Mouse (Mus musculus) ES-E14 (cell line): ENCODE results near the gene Magi1. TPM values are rescaled to one million over a fixed set of nuclear protein-coding genes. Genes with fewer than 3 reads are reported as not detected.

Experiments
- DNase-seq: peaks from one replicate; pipeline ENCODE4 v3.0.0-alpha.2; 2013; ENCODE audit warnings: low read depth, low spot score
- H3K27ac ChIP-seq: 2 replicates; pipeline ENCODE4 v1.5.1; 2012; ENCODE audit warnings: low read depth, mild to moderate bottlenecking, low read length, moderate library complexity, mixed read lengths; ENCODE audit not compliant: poor library complexity, insufficient read depth, severe bottlenecking
- H3K36me3 ChIP-seq: 2 replicates; pipeline ENCODE4 v1.6.1; 2012; ENCODE audit warnings: mild to moderate bottlenecking, low read length, moderate library complexity, mixed read lengths; ENCODE audit not compliant: control insufficient read depth, poor library complexity, insufficient read depth, severe bottlenecking
- H3K4me1 ChIP-seq, 2 experiments: fragments of 150-350 bp in 1 of 2; sonication (generic) in 1 of 2; 2 replicates each; pipeline ENCODE4 v1.6.1; 2012; ENCODE audit warnings: low read length in 2 of 2, mild to moderate bottlenecking in 1 of 2, mixed read lengths in 1 of 2; ENCODE audit not compliant: control insufficient read depth in 2 of 2, insufficient read depth in 2 of 2, poor library complexity in 1 of 2
- H3K4me3 ChIP-seq, 2 experiments: fragments of 150-350 bp in 1 of 2; sonication (generic) in 1 of 2; 2 replicates each; pipeline ENCODE4 v1.5.1; 2012; ENCODE audit warnings: low read length in 2 of 2, low read depth in 1 of 2, mild to moderate bottlenecking in 1 of 2, mixed read lengths in 1 of 2; ENCODE audit not compliant: insufficient read depth in 1 of 2, poor library complexity in 1 of 2, severe bottlenecking in 1 of 2
- H3K9ac ChIP-seq: 2 replicates; pipeline ENCODE4 v1.6.1; 2012; ENCODE audit warnings: low read depth, mild to moderate bottlenecking, low read length, mixed read lengths; ENCODE audit not compliant: poor library complexity, insufficient read depth, severe bottlenecking
- H3K9me3 ChIP-seq: fragments of 150-350 bp; sonication (generic); 2 replicates; pipeline ENCODE4 v1.6.1; 2012; ENCODE audit warnings: low read depth, mild to moderate bottlenecking, low read length; ENCODE audit not compliant: control insufficient read depth, insufficient read depth
- CHD2 ChIP-seq: IDR thresholded peaks from 2 replicates; pipeline ENCODE4 v1.6.1; 2014; ENCODE audit warnings: mild to moderate bottlenecking, low read depth, low read length, inconsistent platforms
- HCFC1 ChIP-seq: IDR thresholded peaks from 2 replicates; pipeline ENCODE4 v1.6.1; 2012; ENCODE audit warnings: low read length, inconsistent platforms, borderline replicate concordance; ENCODE audit not compliant: insufficient read depth
- MAFK ChIP-seq: IDR thresholded peaks from 2 replicates; pipeline ENCODE4 v1.6.1; 2014; ENCODE audit warnings: mild to moderate bottlenecking, low read depth, low read length, inconsistent platforms; ENCODE audit not compliant: insufficient read depth
- ZC3H11A ChIP-seq: IDR thresholded peaks from 2 replicates; pipeline ENCODE4 v1.6.1; 2012; ENCODE audit warnings: low read depth, mild to moderate bottlenecking, inconsistent platforms, low read length, borderline replicate concordance
- ZNF384 ChIP-seq: IDR thresholded peaks from 2 replicates; pipeline ENCODE4 v1.6.1; 2012; ENCODE audit warnings: low read depth, low read length, inconsistent platforms
- in situ Hi-C, 2 experiments: fragments of 600-800 bp; cut with MboI; formaldehyde crosslinking; loops; one replicate each; pipeline ENCODE4 v1.15.1; 2025; ENCODE audit warnings: low sequenced_read_pairs in 2 of 2, inconsistent platforms in 1 of 2; ENCODE audit not compliant: unreplicated experiment in 2 of 2
- total RNA-seq: library from RNA; depleted of rRNA; stranded (reverse); fragments of 300-350 nt; gene quantifications from 2 replicates; pipeline ENCODE4 v1.2.3, GENCODE M21; 2012

Magi1 gene
- total RNA-seq, 1 experiment, result 14.6 TPM

DNA sequence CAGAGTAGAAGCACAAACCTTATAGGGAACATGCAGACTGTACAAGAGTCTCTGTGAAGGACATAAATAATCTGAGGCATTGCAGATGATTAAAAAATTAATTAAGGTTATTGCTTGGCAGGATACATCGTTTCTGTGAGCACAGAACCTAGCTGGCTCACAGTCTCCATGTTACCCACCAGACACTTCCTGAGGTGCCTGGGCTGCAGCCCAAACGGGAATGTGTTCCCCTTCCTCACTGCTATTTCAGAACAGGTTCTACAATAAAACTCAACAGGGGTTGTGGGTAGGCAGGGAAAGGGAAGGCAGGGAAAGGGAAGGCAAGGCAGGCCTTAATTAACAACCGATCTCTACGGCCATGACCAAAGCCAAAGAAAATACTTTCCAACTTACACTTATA is 483.3 kb downstream of the Magi1 start:
- no peak for DNase-seq

DNA sequence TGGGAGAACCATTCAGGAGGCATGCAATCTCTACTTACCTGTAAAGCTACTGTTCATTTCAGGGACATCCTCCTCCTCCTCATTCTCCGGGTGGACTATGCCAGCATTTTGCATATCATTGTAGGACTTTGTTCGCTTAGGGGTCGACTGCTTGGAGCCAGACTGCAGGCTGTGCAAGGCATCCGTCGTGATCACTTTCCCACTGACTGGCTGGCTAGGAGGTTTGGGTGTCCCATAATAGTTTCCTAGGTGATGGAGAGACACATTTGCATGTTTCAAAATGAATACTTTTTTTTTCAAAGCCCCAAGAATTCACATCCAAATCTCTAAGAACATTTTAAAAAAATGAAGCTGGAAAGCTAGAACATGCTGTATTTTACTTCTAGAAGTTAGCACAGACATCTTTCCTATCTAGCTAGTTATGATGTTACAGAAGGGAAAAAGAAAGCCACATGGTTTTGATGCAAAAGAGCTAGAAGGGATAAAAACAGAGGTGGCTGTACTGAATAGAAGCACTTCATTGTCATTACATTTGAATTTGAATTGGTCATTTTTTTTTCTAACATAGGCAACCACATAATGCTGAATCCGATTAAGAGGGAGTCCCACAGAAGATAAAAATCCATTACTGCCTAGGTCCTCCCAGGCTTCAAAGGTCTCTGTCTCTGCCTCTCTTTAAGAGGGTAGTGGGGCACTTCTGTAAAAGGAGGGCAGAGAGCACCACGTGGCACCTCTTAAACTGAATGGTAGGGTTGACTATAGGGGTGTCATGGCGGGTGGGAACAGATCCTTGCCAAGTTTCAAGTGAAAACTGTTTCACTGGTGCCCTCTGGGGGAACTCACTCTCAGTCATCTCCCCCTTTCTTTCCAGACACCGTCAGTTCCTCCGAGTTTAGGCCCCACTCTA is 491.2 kb downstream of the Magi1 start:
- TF ChIP-seq MAFK (no peak), CHD2 (no peak)
- Histone ChIP-seq H3K36me3 (peaks cover 3% of the 10 kb centered on the region), H3K9me3 (peaks cover 6% of the 10 kb centered on the region), H3K9ac (no peak overlapping the region), H3K4me1 (no peaks in the 10 kb centered on the region), H3K4me3 (no peak overlapping the region), H3K27ac (no peak overlapping the region)
- in situ Hi-C loops, result no loop called here
- no peak for DNase-seq

More for the DNA sequence above, 483.3 kb downstream of the Magi1 start:
- Histone ChIP-seq H3K36me3 (no peaks in the 10 kb centered on the region), H3K4me1 (no peaks in the 10 kb centered on the region), H3K9me3 (no peaks in the 10 kb centered on the region), H3K9ac (no peak overlapping the region), H3K27ac (no peak overlapping the region), H3K4me3 (no peak overlapping the region)
- in situ Hi-C loops, result no loop called here
- TF ChIP-seq HCFC1 (no peak), MAFK (no peak), CHD2 (no peak), ZC3H11A (no peak), ZNF384 (no peak)

DNA sequence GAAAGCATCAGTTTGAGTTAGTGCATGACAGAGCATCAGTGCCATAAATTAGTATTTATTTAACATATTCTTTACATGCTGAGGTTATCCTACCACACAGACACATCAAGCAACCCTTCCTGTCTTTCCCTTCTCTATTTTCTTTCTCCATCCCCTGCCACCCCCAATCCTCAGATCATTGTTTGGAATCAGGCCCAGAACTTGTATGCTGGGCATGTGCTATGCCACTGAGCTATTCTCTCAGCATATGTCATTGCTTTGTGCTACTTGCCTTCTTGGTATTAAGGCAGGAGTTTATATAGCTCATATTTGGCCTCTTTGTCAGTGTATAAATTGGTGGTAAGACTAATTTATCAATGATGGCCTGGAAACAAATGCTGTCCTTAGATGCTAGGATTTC is 494.0 kb downstream of the Magi1 start:
- no peak overlapping the region for H3K4me3 ChIP-seq
- no peak for TF ChIP-seq MAFK
- no peak for TF ChIP-seq CHD2
- no peak for TF ChIP-seq ZC3H11A
- TF ChIP-seq HCFC1, result no peak
- in situ Hi-C loops, result no loop called here

DNA sequence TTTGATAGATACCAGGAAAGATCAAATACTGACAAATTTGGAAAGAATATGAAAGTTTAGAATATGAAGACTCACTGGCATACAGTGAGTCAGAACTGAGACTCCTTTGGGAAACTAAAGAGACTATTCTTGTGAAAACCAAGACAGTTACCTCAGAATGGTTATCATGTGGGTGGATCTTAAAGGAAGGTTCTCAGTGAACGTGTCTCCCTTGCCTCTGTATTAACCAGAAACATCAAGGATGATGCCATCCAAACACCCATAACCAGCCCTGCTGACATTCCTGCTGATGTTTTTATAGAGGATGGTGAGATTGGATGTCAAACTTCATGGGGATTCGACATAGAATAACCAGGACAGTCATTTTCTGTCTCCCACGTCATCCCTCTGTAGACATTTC is 496.7 kb downstream of the Magi1 start:
- H3K27ac ChIP-seq, result no peak overlapping the region
- no peak overlapping the region for H3K9ac ChIP-seq
- H3K36me3 ChIP-seq, result peaks cover under 1% of the 10 kb centered on the region
- TF ChIP-seq ZC3H11A, result no peak
- TF ChIP-seq CHD2, result no peak
- TF ChIP-seq MAFK, result no peak
- no peak for TF ChIP-seq ZNF384
- no peak for TF ChIP-seq HCFC1
- H3K4me3 ChIP-seq, result no peak overlapping the region
- H3K4me1 ChIP-seq, result no peaks in the 10 kb centered on the region
- in situ Hi-C loops, result no loop called here
- no peak for DNase-seq
- H3K9me3 ChIP-seq, result peaks cover 6% of the 10 kb centered on the region

More for the DNA sequence above, 494.0 kb downstream of the Magi1 start:
- Histone ChIP-seq H3K9me3 (peaks cover 6% of the 10 kb centered on the region), H3K27ac (no peak overlapping the region), H3K4me1 (no peaks in the 10 kb centered on the region), H3K36me3 (peaks cover 3% of the 10 kb centered on the region), H3K9ac (no peak overlapping the region)
- no peak for DNase-seq

DNA sequence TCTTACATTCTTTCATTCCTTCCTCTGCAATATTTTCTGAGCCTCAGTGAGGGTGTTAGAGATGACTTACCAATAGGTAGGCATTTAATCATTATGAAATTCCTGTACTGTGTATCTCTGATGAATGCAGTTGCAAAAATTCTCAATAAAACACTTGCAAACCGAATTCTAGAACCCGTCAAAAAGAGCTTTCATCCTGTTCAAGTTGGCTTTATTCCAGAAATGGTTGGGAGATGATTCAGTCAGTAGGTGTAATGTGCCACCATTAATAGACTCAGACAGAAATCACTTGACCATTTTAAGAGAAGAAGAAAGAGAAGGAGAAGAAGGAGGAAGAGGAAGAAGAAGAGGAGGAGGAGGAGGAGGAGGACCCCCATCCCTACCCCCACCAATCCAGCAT is 497.5 kb downstream of the Magi1 start:
- H3K9me3 ChIP-seq, result peaks cover 6% of the 10 kb centered on the region
- TF ChIP-seq ZC3H11A, result no peak
- no peak for TF ChIP-seq MAFK
- no peak for TF ChIP-seq HCFC1
- no peak for TF ChIP-seq CHD2
- no peak for TF ChIP-seq ZNF384
- DNase-seq, result no peak
- H3K9ac ChIP-seq, result no peak overlapping the region
- in situ Hi-C loops, result no loop called here
- H3K27ac ChIP-seq, result no peak overlapping the region
- H3K4me3 ChIP-seq, result no peak overlapping the region
- no peaks in the 10 kb centered on the region for H3K4me1 ChIP-seq
- H3K36me3 ChIP-seq, result no peaks in the 10 kb centered on the region; the same call in none of the 2 replicates
